Mouse (Mus musculus): Measurements from ENCODE around the gene Osgep. TPM values are rescaled to one million over a fixed set of nuclear protein-coding genes. Genes with fewer than 3 reads are reported as not detected.
"Not testable (repeated sequence)": the region's sequence is repeated elsewhere in the genome, so short reads cannot be mapped to it uniquely, and the experiment has no call there.

Gene Osgep
- polyA plus RNA-seq, 1 experiment: 52.9 TPM

- TF ChIP-seq POLR2A (IDR thresholded peaks at IDR 0.05; ENCODE audit: control insufficient read depth, low read depth, low read length): no peak
- TF ChIP-seq CTCF (IDR thresholded peaks at IDR 0.05; ENCODE audit: control insufficient read depth, insufficient read depth, insufficient replicate concordance, low read depth, low read length): no peak
- H3K36me3 ChIP-seq (ENCODE audit: control insufficient read depth, insufficient read depth, low read length): no peaks in the 10 kb centered on the region
- no peak overlapping the region for H3K27ac ChIP-seq (ENCODE audit: control insufficient read depth, insufficient read depth, low read depth, low read length)
- H3K4me1 ChIP-seq (ENCODE audit: control insufficient read depth, insufficient read depth, low read length): no peaks in the 10 kb centered on the region
- no peaks in the 10 kb centered on the region for H3K27me3 ChIP-seq (ENCODE audit: control insufficient read depth, insufficient read depth, low read length)
- H3K4me3 ChIP-seq (ENCODE audit: control insufficient read depth, low read depth, low read length): no peak overlapping the region
Measured at GRCm38 (mm10) chr14:50968216-50968980, 43.7 kb upstream of the Osgep start.

- not testable (repeated sequence) for H3K36me3 ChIP-seq (ENCODE audit: control insufficient read depth, insufficient read depth, low read length)
Measured at GRCm38 (mm10) chr14:50958289-50958995, 33.7 kb upstream of the Osgep start.

GRCm38 (mm10) chr14:50957146-50957545 lies 32.5 kb upstream of the Osgep start:
- H3K4me3 ChIP-seq (ENCODE audit: control insufficient read depth, low read depth, low read length): peak overlapping the region; percentile 36
- H3K4me1 ChIP-seq (ENCODE audit: control insufficient read depth, insufficient read depth, low read length); H3K36me3 ChIP-seq (ENCODE audit: control insufficient read depth, insufficient read depth, low read length); H3K27ac ChIP-seq (ENCODE audit: control insufficient read depth, insufficient read depth, low read depth, low read length); H3K27me3 ChIP-seq (ENCODE audit: control insufficient read depth, insufficient read depth, low read length): not testable (repeated sequence)

More at GRCm38 (mm10) chr14:50958289-50958995, 33.7 kb upstream of the Osgep start:
- not testable (repeated sequence) for H3K27me3 ChIP-seq (ENCODE audit: control insufficient read depth, insufficient read depth, low read length); H3K4me1 ChIP-seq (ENCODE audit: control insufficient read depth, insufficient read depth, low read length); H3K27ac ChIP-seq (ENCODE audit: control insufficient read depth, insufficient read depth, low read depth, low read length); H3K4me3 ChIP-seq (ENCODE audit: control insufficient read depth, low read depth, low read length)

- H3K27me3 ChIP-seq (ENCODE audit: control insufficient read depth, insufficient read depth, low read length); H3K27ac ChIP-seq (ENCODE audit: control insufficient read depth, insufficient read depth, low read depth, low read length); H3K36me3 ChIP-seq (ENCODE audit: control insufficient read depth, insufficient read depth, low read length); H3K4me1 ChIP-seq (ENCODE audit: control insufficient read depth, insufficient read depth, low read length): not testable (repeated sequence)
- H3K4me3 ChIP-seq (ENCODE audit: control insufficient read depth, low read depth, low read length): peak overlapping the region; percentile 68; the same call in 1 of the 2 replicates
Measured at GRCm38 (mm10) chr14:50956724-50957123, 32.0 kb upstream of the Osgep start.

- H3K36me3 ChIP-seq (ENCODE audit: control insufficient read depth, insufficient read depth, low read length); H3K27me3 ChIP-seq (ENCODE audit: control insufficient read depth, insufficient read depth, low read length); H3K4me1 ChIP-seq (ENCODE audit: control insufficient read depth, insufficient read depth, low read length); H3K27ac ChIP-seq (ENCODE audit: control insufficient read depth, insufficient read depth, low read depth, low read length): not testable (repeated sequence)
- peak within 1 kb of the TSS; percentile 68 for H3K4me3 ChIP-seq (ENCODE audit: control insufficient read depth, low read depth, low read length)
Measured at GRCm38 (mm10) chr14:50955942-50956508, 31.3 kb upstream of the Osgep start, which contains the start of gene Pnp2. TSS of gene Pnp2 (plus strand) at chr14:50955992.

- no peaks in the 10 kb centered on the region for H3K27me3 ChIP-seq (ENCODE audit: control insufficient read depth, insufficient read depth, low read length)
- no peak overlapping the region for H3K27ac ChIP-seq (ENCODE audit: control insufficient read depth, insufficient read depth, low read depth, low read length)
- TF ChIP-seq POLR2A (IDR thresholded peaks at IDR 0.05; ENCODE audit: control insufficient read depth, low read depth, low read length) (no peak), CTCF (IDR thresholded peaks at IDR 0.05; ENCODE audit: control insufficient read depth, insufficient read depth, insufficient replicate concordance, low read depth, low read length) (no peak)
- peak overlapping the region; percentile 68 for H3K4me3 ChIP-seq (ENCODE audit: control insufficient read depth, low read depth, low read length)
- H3K36me3 ChIP-seq (ENCODE audit: control insufficient read depth, insufficient read depth, low read length): no peaks in the 10 kb centered on the region
- no peaks in the 10 kb centered on the region; the same call in 1 of the 2 replicates for H3K4me1 ChIP-seq (ENCODE audit: control insufficient read depth, insufficient read depth, low read length)
Measured at GRCm38 (mm10) chr14:50955487-50955886, 30.8 kb upstream of the Osgep start.

GRCm38 (mm10) chr14:50945526-50945925 lies 20.8 kb upstream of the Osgep start:
- H3K4me1 ChIP-seq (ENCODE audit: control insufficient read depth, insufficient read depth, low read length); H3K36me3 ChIP-seq (ENCODE audit: control insufficient read depth, insufficient read depth, low read length); H3K27ac ChIP-seq (ENCODE audit: control insufficient read depth, insufficient read depth, low read depth, low read length); H3K4me3 ChIP-seq (ENCODE audit: control insufficient read depth, low read depth, low read length); H3K27me3 ChIP-seq (ENCODE audit: control insufficient read depth, insufficient read depth, low read length): not testable (repeated sequence)

GRCm38 (mm10) chr14:50945081-50945480 lies 20.4 kb upstream of the Osgep start:
- H3K4me1 ChIP-seq (ENCODE audit: control insufficient read depth, insufficient read depth, low read length); H3K36me3 ChIP-seq (ENCODE audit: control insufficient read depth, insufficient read depth, low read length); H3K27ac ChIP-seq (ENCODE audit: control insufficient read depth, insufficient read depth, low read depth, low read length); H3K27me3 ChIP-seq (ENCODE audit: control insufficient read depth, insufficient read depth, low read length): not testable (repeated sequence)
- peak overlapping the region; percentile 85 for H3K4me3 ChIP-seq (ENCODE audit: control insufficient read depth, low read depth, low read length)

GRCm38 (mm10) chr14:50944668-50945033 lies 20.0 kb upstream of the Osgep start:
- peak overlapping the region; percentile 85 for H3K4me3 ChIP-seq (ENCODE audit: control insufficient read depth, low read depth, low read length)
- not testable (repeated sequence) for H3K36me3 ChIP-seq (ENCODE audit: control insufficient read depth, insufficient read depth, low read length); H3K4me1 ChIP-seq (ENCODE audit: control insufficient read depth, insufficient read depth, low read length); H3K27me3 ChIP-seq (ENCODE audit: control insufficient read depth, insufficient read depth, low read length)
- peak overlapping the region; percentile 74 for H3K27ac ChIP-seq (ENCODE audit: control insufficient read depth, insufficient read depth, low read depth, low read length)

All from testis, adult 2 months (tissue).